Mouse (Mus musculus) hindbrain, embryonic 13.5 days (tissue): ENCODE measurements around the gene Upk1b. TPM values are rescaled to one million over a fixed set of nuclear protein-coding genes. Genes with fewer than 3 reads are reported as not detected.

Source experiments
- ATAC-seq: fragments of 200-750 bp; cut with Nextera tagmentation; 2 replicates; pipeline ENCODE4 v1.8.0; 2017; ENCODE audit warnings: moderate TSS enrichment; ENCODE audit not compliant: low FRiP score
- H3K27ac ChIP-seq: fragments of 300-500 bp; sonication (generic); 2 replicates; pipeline ENCODE4 v1.5.1; 2015; ENCODE audit warnings: inconsistent platforms, mild to moderate bottlenecking, moderate library complexity
- H3K27me3 ChIP-seq: fragments of 300-500 bp; sonication (generic); 2 replicates; pipeline ENCODE4 v1.6.1; 2015; ENCODE audit warnings: mild to moderate bottlenecking, inconsistent platforms
- H3K36me3 ChIP-seq: fragments of 300-500 bp; sonication (generic); 2 replicates; pipeline ENCODE4 v1.6.1; 2015; ENCODE audit warnings: mild to moderate bottlenecking, inconsistent platforms
- H3K4me1 ChIP-seq: fragments of 300-500 bp; sonication (generic); replicated peaks from 2 replicates; pipeline ENCODE4 v1.6.1; 2015; ENCODE audit warnings: inconsistent platforms
- H3K4me2 ChIP-seq: fragments of 300-500 bp; sonication (generic); 2 replicates; pipeline ENCODE4 v1.6.1; 2015; ENCODE audit warnings: inconsistent platforms, mild to moderate bottlenecking, moderate library complexity
- H3K4me3 ChIP-seq: fragments of 300-500 bp; sonication (generic); 2 replicates; pipeline ENCODE4 v1.5.1; 2015; ENCODE audit warnings: mild to moderate bottlenecking, inconsistent platforms
- H3K9ac ChIP-seq: fragments of 300-500 bp; sonication (generic); 2 replicates; pipeline ENCODE4 v1.6.1; 2015; ENCODE audit warnings: mild to moderate bottlenecking, inconsistent platforms
- H3K9me3 ChIP-seq: fragments of 300-500 bp; sonication (generic); 2 replicates; pipeline ENCODE4 v1.6.1; 2016; ENCODE audit warnings: inconsistent platforms
- WGBS: fragments of 180-500 bp; shearing (Covaris S2); methylation state at CpG from one replicate; pipeline ENCODE4 v1.1.7; 2015; 5-methylcytosine and 5-hydroxymethylcytosine counted together
- polyA plus RNA-seq: library from polyadenylated mRNA; unstranded; fragments of >200 nt; fragmentation: Nextera tagmentation; extraction: Ambion mirVana; gene quantifications from 2 replicates; pipeline ENCODE4 v1.2.1, GENCODE M21; 2015

Gene Upk1b
- polyA plus RNA-seq, 1 experiment from 2014 or later = 0.19 TPM

- Histone ChIP-seq H3K4me3 (no peak overlapping the region), H3K27me3 (no peaks in the 10 kb centered on the region), H3K9me3 (no peaks in the 10 kb centered on the region), H3K27ac (no peak overlapping the region), H3K9ac (no peak overlapping the region), H3K36me3 (no peaks in the 10 kb centered on the region), H3K4me2 (no peak overlapping the region), H3K4me1 (no peaks in the 10 kb centered on the region)
- WGBS = 69% methylated on average over 8 of the region's 8 CpGs
- ATAC-seq = no peak
Observed at GRCm38 (mm10) chr16:38730921-38731320, 69.2 kb downstream of the Upk1b start.

GRCm38 (mm10) chr16:38729610-38730288, 70.4 kb downstream of the Upk1b start:
- Histone ChIP-seq H3K4me1 (no peaks in the 10 kb centered on the region), H3K4me2 (no peak overlapping the region; the same call in 1 of the 2 replicates), H3K9me3 (no peaks in the 10 kb centered on the region), H3K27ac (no peak overlapping the region), H3K36me3 (no peaks in the 10 kb centered on the region), H3K27me3 (no peaks in the 10 kb centered on the region), H3K9ac (no peak overlapping the region), H3K4me3 (no peak overlapping the region)
- 0 out of 2 replicates have a peak, but pooled peaks have one; percentile 39 for ATAC-seq
- WGBS = 64% methylated on average over 15 of the region's 15 CpGs

GRCm38 (mm10) chr16:38729139-38729538, 71.0 kb downstream of the Upk1b start:
- Histone ChIP-seq H3K4me1 (no peaks in the 10 kb centered on the region), H3K4me3 (no peak overlapping the region), H3K36me3 (no peaks in the 10 kb centered on the region), H3K9me3 (no peaks in the 10 kb centered on the region), H3K4me2 (no peak overlapping the region), H3K9ac (no peak overlapping the region), H3K27me3 (no peaks in the 10 kb centered on the region), H3K27ac (no peak overlapping the region)
- ATAC-seq = 0 out of 2 replicates have a peak, but pooled peaks have one; percentile 17
- 83% methylated on average over 6 of the region's 6 CpGs for WGBS

GRCm38 (mm10) chr16:38728576-38729132, 71.5 kb downstream of the Upk1b start:
- no peak overlapping the region for H3K9ac ChIP-seq
- no peaks in the 10 kb centered on the region for H3K27me3 ChIP-seq
- no peak overlapping the region for H3K4me3 ChIP-seq
- no peaks in the 10 kb centered on the region for H3K36me3 ChIP-seq
- no peaks in the 10 kb centered on the region for H3K9me3 ChIP-seq
- no peak overlapping the region for H3K27ac ChIP-seq
- no peak overlapping the region for H3K4me2 ChIP-seq
- H3K4me1 ChIP-seq = no peaks in the 10 kb centered on the region
- WGBS = 91% methylated on average over 15 of the region's 15 CpGs
- ATAC-seq = no peak

GRCm38 (mm10) chr16:38724974-38725373, 75.2 kb downstream of the Upk1b start:
- H3K36me3 ChIP-seq = no peaks in the 10 kb centered on the region
- no peaks in the 10 kb centered on the region for H3K4me1 ChIP-seq
- no peak overlapping the region for H3K27ac ChIP-seq
- H3K9ac ChIP-seq = no peak overlapping the region
- H3K4me2 ChIP-seq = no peak overlapping the region
- H3K4me3 ChIP-seq = no peak overlapping the region
- no peak for ATAC-seq
- no peaks in the 10 kb centered on the region for H3K9me3 ChIP-seq
- WGBS = 57% methylated on average over 13 of the region's 13 CpGs
- no peaks in the 10 kb centered on the region for H3K27me3 ChIP-seq

GRCm38 (mm10) chr16:38724256-38724655, 75.9 kb downstream of the Upk1b start:
- WGBS = 86% methylated on average over 8 of the region's 8 CpGs
- Histone ChIP-seq H3K36me3 (no peaks in the 10 kb centered on the region), H3K4me3 (no peak overlapping the region), H3K9ac (no peak overlapping the region), H3K9me3 (no peaks in the 10 kb centered on the region), H3K27me3 (no peaks in the 10 kb centered on the region), H3K4me2 (no peak overlapping the region), H3K4me1 (no peaks in the 10 kb centered on the region), H3K27ac (no peak overlapping the region)
- no peak for ATAC-seq

Other genes with a start within 250 kb of the Upk1b start
- gene Tmem39a, start 241.6 kb downstream of the Upk1b start, polyA plus RNA-seq = 42.4 and 50.3 TPM in 2 replicates
- gene Arhgap31, start 87.1 kb downstream of the Upk1b start, polyA plus RNA-seq = 5.2 and 6.6 TPM in 2 replicates
- 29.1 and 30.0 TPM in 2 replicates for gene B4galt4, start 58.1 kb downstream of the Upk1b start, polyA plus RNA-seq
- not detected in 2 replicates for gene 4930435E12Rik, start 28.4 kb upstream of the Upk1b start, polyA plus RNA-seq
- gene Igsf11, start 92.3 kb upstream of the Upk1b start, polyA plus RNA-seq = 3.5 and 4.5 TPM in 2 replicates